Mouse (Mus musculus) spleen, adult 18-20 months (tissue): Measurements from ENCODE around the gene Vmn2r87.
"Not testable (repeated sequence)": the region's sequence is repeated elsewhere in the genome, so short reads cannot be mapped to it uniquely, and the experiment has no call there.

Experiments
- DNase-seq, 2 experiments: peaks; one replicate each; pipeline ENCODE4 v3.0.0; 2022; ENCODE audit warnings: mixed read lengths in 2 of 2

The Vmn2r87 gene

DNA sequence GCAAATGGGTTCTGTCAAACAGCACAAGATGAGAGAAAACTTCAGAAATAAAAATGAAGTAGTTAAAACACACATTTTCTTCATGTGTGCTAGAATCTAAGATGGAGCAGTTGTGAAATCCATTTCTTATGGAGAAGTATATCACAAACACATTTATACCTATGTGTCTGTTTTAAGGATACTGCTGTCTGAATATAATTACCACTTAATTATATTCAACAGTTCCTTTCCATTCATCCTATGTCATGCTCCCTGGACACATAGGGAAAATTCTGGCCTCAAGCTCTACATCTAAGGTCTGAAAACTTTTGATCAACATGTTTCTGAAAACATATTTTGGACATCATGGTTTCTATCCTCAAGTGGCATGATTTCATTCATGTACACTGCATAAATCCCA, at the start of gene Vmn2r87:
Vmn2r87 (minus strand) TSS at position 101 of the 400 bp plus-strand sequence.
- no peak for DNase-seq

DNA sequence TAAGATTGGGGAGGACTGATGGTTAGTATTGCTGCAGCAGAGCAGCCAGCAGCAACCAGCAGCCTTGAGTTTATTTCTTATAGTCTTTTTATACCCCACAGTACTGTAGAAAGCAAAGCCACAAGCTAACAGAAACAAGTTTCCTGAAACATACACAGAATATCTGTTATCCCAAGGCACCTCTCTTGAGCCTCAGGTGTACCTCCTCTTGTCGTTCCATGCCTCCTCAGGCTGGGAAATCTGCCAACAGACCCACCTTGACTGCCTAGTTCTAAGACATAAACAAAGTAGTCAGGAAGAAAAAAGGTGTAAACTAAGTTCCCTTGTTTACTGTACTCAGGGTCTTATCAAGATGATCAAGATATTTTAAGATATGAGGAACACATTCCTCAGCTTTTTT, 47.1 kb upstream of the Vmn2r87 start:
- DNase-seq = not testable (repeated sequence)

DNA sequence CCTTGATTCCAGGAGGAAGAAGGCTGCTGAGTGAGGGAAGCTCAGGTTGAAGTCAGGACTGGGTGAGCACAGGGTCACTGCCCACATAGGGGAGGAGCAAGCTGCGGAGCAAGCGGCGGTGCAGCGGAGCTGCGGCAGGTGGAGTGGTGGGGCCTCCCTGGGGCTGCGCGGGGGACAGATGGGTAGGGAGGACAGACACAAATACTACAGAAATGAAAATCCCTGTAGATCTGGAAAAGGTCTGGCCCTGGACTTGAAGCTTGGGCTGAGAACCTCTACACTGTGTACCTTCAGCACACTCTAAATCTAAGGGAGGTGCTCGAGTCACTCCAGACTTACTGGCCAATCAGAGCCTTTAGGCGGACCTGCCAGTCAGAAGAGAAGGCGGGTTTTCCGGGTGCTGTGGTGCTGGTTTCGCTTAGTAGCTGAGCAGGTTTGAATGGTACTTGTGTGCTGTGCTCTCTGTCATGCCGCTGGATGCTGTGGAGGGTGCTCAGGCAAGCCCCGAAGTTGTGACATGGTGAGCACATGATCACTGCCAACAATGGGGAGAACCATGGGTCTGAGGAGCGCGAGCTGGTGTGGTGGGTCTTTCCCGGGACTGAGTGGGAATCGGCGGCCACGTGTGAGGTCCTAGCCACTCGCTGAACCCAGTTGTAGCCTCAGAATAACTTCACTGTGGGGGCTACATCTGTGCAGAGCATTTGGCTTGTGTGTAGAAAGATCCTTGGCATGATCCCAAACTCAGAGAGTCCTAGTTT, 44.9 kb upstream of the Vmn2r87 start:
- DNase-seq = peak; percentile 57 to 70

DNA sequence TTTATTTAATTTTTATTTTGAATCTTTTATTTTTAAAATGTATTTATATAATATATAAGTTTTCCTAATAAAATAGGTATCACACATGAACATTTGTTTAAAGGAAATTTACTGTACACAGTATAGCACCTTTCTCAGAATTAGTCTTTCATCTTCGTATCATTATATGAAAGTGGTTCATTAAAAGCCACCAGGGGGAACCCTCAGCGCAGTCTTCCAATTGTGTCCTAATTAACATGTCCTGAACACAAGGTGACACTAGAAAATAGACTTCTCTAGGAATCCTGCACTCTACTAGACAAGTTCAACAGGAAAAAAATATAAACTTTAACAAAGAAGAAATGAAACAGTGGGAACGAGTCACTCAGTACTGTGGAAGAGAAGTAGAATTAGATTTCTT, 38.9 kb upstream of the Vmn2r87 start:
- DNase-seq = peak in 1 of 2 experiments; percentile 22

GRCm38 (mm10) chr10:130527926-130528325, 30.7 kb upstream of the Vmn2r87 start:
- no peak for DNase-seq

DNA sequence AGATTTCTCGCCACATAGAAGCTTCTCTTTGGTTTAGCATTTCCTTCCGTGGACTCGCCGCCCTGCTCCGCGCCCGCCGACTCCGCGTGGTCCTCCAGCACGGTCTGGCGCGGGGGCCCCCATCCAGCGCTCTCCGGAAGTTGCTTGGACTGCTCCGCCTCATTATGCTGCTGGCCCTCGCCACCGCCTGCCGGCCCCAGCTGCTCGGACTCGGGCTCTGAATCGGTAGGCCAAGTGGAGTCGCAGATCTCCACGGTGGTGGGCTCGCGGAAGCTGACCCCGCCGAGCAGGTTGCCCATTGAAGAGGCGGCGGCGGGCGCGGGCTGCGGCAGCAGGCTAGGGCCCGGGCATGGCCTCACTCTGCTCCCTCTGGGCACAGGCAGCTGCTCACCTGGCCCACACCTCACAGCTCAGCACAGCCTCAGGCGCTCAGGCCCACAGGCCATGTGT, 26.9 kb downstream of the Vmn2r87 start:
- no peak for DNase-seq

DNA sequence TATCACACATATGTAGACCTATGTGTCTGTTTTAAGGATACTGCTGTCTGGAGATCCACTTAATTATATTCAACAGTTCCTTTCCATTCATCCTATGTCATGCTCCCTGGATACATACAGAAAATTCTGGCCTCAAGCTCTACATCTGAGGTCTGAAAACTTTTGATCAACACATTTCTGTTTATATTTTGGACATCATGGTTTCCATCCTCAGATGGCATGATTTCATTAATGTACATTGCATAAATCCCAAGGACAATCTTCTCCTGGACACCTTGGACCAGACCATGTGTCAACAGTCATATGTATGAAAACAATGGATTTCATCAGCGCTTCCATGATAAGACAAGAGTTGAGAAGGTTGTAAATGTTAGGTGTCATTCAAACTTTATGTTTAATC, 41.2 kb downstream of the Vmn2r87 start, which contains the start of gene Vmn2r86:
Vmn2r86 (minus strand) TSS at position 101 of the 400 bp plus-strand sequence.
- not testable (repeated sequence) for DNase-seq

GRCm38 (mm10) chr10:130444776-130445175, 52.4 kb downstream of the Vmn2r87 start:
- DNase-seq = no peak

- DNase-seq = not testable (repeated sequence)
Observed at GRCm38 (mm10) chr10:130434185-130434898, 62.9 kb downstream of the Vmn2r87 start.

DNA sequence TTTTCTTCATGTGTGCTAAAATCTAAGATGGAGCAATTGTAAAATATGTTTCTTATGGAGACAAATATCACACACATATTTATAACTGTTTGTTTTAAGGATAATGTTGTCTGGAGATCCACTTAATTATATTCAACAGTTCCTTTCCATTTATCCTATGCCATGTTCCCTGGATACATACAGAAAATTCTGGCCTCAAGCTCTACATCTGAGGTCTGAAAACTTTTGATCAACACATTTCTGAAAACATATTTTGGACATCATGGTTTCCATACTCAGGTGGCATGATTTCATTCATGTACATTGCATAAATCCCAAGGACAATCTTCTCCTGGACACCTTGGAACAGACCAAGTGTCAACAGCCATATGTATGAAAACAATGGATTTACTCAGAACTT, 67.6 kb downstream of the Vmn2r87 start, which contains the start of gene Vmn2r85:
Vmn2r85 (minus strand) TSS at position 101 of the 400 bp plus-strand sequence.
- not testable (repeated sequence) for DNase-seq

- not testable (repeated sequence) for DNase-seq
Observed at GRCm38 (mm10) chr10:130422368-130422767, 74.8 kb downstream of the Vmn2r87 start.
